In the genomic region with DNA sequence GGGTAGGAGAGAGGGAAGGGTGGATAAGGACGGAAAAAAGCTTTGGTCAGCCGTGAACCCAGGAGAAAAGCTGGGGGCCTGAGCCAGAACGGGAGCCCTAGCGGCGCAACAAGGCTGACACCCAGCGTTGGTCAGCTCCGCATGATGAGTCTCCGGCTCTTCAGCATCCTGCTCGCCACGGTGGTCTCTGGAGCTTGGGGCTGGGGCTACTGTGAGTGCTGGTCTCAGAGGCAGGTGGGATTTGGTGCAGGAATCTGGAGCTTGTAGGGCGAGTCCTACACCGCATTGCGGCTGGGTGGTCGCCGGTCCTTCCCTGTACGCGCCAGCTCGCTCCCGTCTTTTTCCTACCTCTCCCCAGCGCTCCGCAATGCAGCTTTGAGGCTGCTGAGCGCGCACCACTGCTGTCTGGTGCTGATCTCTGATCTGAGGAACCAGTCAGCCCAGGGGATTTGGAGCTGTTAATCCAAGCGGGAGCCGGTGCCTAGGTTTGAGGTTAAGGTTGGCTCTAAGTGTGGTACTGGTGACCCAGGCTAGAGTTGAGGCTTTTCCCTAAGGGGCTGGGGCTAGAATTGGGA, we compare ENCODE assay signal across 8 mouse cellular contexts. TPM values are rescaled to one million over a fixed set of nuclear protein-coding genes. Genes with fewer than 3 reads are reported as not detected.
DNase-seq lines count a peak whose midpoint lies in the region; ATAC-seq and TF ChIP-seq lines count a peak whose summit lies in the region.

No protein-coding gene starts in this region.

- H3K9me3 ChIP-seq in kidney, embryonic 15.5 days (replicated peaks) = no peaks in the 10 kb centered on the region
- no peaks in the 10 kb centered on the region for H3K9me3 ChIP-seq in forebrain, embryonic 13.5 days (replicated peaks)
- H3K9me3 ChIP-seq in intestine, postnatal 0 days (ENCODE audit: control insufficient read depth) = no peaks in the 10 kb centered on the region

- no peak for DNase-seq in kidney, adult 8-10 months
- DNase-seq in lung, postnatal 36 days = peak; percentile 32
- DNase-seq in ovary, adult 18-20 months (ENCODE audit: low spot score) = no peak
- DNase-seq in urinary bladder, postnatal 25 days (ENCODE audit: low spot score) = no peak

- peaks cover 73% of the 10 kb centered on the region for H3K4me1 ChIP-seq in kidney, embryonic 15.5 days
- peaks cover 2% of the 10 kb centered on the region; the same call in 1 of the 2 replicates for H3K4me1 ChIP-seq in bone marrow, adult 2 months (ENCODE audit: control insufficient read depth, insufficient read depth, low read length)
- H3K4me1 ChIP-seq in forebrain, embryonic 13.5 days = peaks cover 61% of the 10 kb centered on the region
- peaks cover 11% of the 10 kb centered on the region for H3K4me1 ChIP-seq in intestine, postnatal 0 days (replicated peaks; ENCODE audit: control insufficient read depth, insufficient read depth, low read length)

- H3K27ac ChIP-seq in kidney, embryonic 15.5 days = 0 out of 2 replicates have a peak overlapping the region, but pooled peaks have one; percentile 13
- H3K27ac ChIP-seq in bone marrow, adult 2 months (ENCODE audit: control insufficient read depth, insufficient read depth, low read depth, low read length, poor library complexity) = no peak overlapping the region
- no peak overlapping the region for H3K27ac ChIP-seq in forebrain, embryonic 13.5 days
- no peak overlapping the region for H3K27ac ChIP-seq in intestine, postnatal 0 days (ENCODE audit: low read depth, low read length)

- H3K36me3 ChIP-seq in kidney, embryonic 15.5 days = no peaks in the 10 kb centered on the region
- no peaks in the 10 kb centered on the region for H3K36me3 ChIP-seq in forebrain, embryonic 13.5 days (ENCODE audit: poor library complexity, severe bottlenecking)
- no peaks in the 10 kb centered on the region for H3K36me3 ChIP-seq in intestine, postnatal 0 days (ENCODE audit: control insufficient read depth, insufficient read depth)

- TF ChIP-seq POLR2A in bone marrow, adult 2 months (IDR thresholded peaks at IDR 0.05; ENCODE audit: borderline replicate concordance, control insufficient read depth, low read depth, low read length) = no peak

- H3K27me3 ChIP-seq in kidney, embryonic 15.5 days = peaks cover 47% of the 10 kb centered on the region
- peaks cover 70% of the 10 kb centered on the region for H3K27me3 ChIP-seq in forebrain, embryonic 13.5 days
- H3K27me3 ChIP-seq in intestine, postnatal 0 days (replicated peaks; ENCODE audit: control insufficient read depth, insufficient read depth, low read length) = peaks cover 16% of the 10 kb centered on the region

- 0 out of 2 replicates have a peak, but pooled peaks have one; percentile 13 for TF ChIP-seq CTCF in bone marrow, adult 2 months (IDR thresholded peaks at IDR 0.05; ENCODE audit: control insufficient read depth, insufficient read depth, low read length)
- peak; percentile 57 for TF ChIP-seq CTCF in intestine, postnatal 0 days (IDR thresholded peaks at IDR 0.05; ENCODE audit: low read depth)

- H3K4me3 ChIP-seq in kidney, embryonic 15.5 days (replicated peaks) = peak overlapping the region; percentile 39
- no peak overlapping the region for H3K4me3 ChIP-seq in bone marrow, adult 2 months (replicated peaks; ENCODE audit: control insufficient read depth, low read depth, low read length)
- peak overlapping the region; percentile 34 for H3K4me3 ChIP-seq in forebrain, embryonic 13.5 days
- H3K4me3 ChIP-seq in intestine, postnatal 0 days (ENCODE audit: low read depth, low read length) = peak overlapping the region; percentile 20; the same call in 1 of the 2 replicates

- 1% methylated on average over 25 of the region's 25 CpGs for WGBS in kidney, embryonic 15.5 days
- 5% methylated on average over 25 of the region's 25 CpGs for WGBS in bone marrow, adult 2 months
- 0% methylated on average over 23 of the region's 25 CpGs for WGBS in forebrain, embryonic 13.5 days
- 1% methylated on average over 25 of the region's 25 CpGs for WGBS in intestine, postnatal 0 days

- peak overlapping the region; percentile 94 for H3K4me2 ChIP-seq in kidney, embryonic 15.5 days
- peak overlapping the region; percentile 56 for H3K4me2 ChIP-seq in forebrain, embryonic 13.5 days
- peak overlapping the region; percentile 60 for H3K4me2 ChIP-seq in intestine, postnatal 0 days (replicated peaks; ENCODE audit: low read depth)

- no peak for ATAC-seq in kidney, embryonic 15.5 days (replicated peaks; ENCODE audit: low FRiP score)
- no peak for ATAC-seq in forebrain, embryonic 13.5 days
- no peak for ATAC-seq in intestine, postnatal 0 days

- peak overlapping the region; percentile 29; the same call in 1 of the 2 replicates for H3K9ac ChIP-seq in kidney, embryonic 15.5 days
- H3K9ac ChIP-seq in forebrain, embryonic 13.5 days = peak overlapping the region; percentile 51; the same call in 1 of the 2 replicates
- peak overlapping the region; percentile 42 for H3K9ac ChIP-seq in intestine, postnatal 0 days (ENCODE audit: low read depth, low read length)

RNA-seq across cellular contexts. Expression of a gene that starts 1.0 kb away (rescaled TPM):
- polyA plus RNA-seq in kidney, embryonic 15.5 days (2015; fragmentation: Nextera tagmentation; extraction: Ambion mirVana) = 0.78 and 0.82 TPM in 2 replicates
- polyA plus RNA-seq in bone marrow, adult 2 months (2011; ENCODE audit: insufficient read depth, insufficient read length, low replicate concordance, missing spikeins) = not detected in 2 replicates
- polyA plus RNA-seq in forebrain, embryonic 13.5 days (2015; fragmentation: Nextera tagmentation; extraction: Ambion mirVana) = 0.10 TPM in 1 of 2 replicates, not detected in the other
- 0.13 and 0.22 TPM in 2 replicates for polyA plus RNA-seq in intestine, postnatal 0 days (2015; fragmentation: Nextera tagmentation; extraction: Ambion mirVana)

RNA-seq across cellular contexts. Expression of a gene that starts 5.1 kb away (rescaled TPM):
- 17.0 and 18.6 TPM in 2 replicates for polyA plus RNA-seq in kidney, embryonic 15.5 days (2015; fragmentation: Nextera tagmentation; extraction: Ambion mirVana)
- polyA plus RNA-seq in bone marrow, adult 2 months (2011; ENCODE audit: insufficient read depth, insufficient read length, low replicate concordance, missing spikeins) = 2.0 and 2.1 TPM in 2 replicates
- polyA plus RNA-seq in forebrain, embryonic 13.5 days (2015; fragmentation: Nextera tagmentation; extraction: Ambion mirVana) = 4.5 and 6.4 TPM in 2 replicates
- 7.7 and 7.8 TPM in 2 replicates for polyA plus RNA-seq in intestine, postnatal 0 days (2015; fragmentation: Nextera tagmentation; extraction: Ambion mirVana)

RNA-seq across cellular contexts. Expression of a gene that starts 5.9 kb away (rescaled TPM):
- 1.9 and 2.0 TPM in 2 replicates for polyA plus RNA-seq in kidney, embryonic 15.5 days (2015; fragmentation: Nextera tagmentation; extraction: Ambion mirVana)
- 0.54 and 1.5 TPM in 2 replicates for polyA plus RNA-seq in bone marrow, adult 2 months (2011; ENCODE audit: insufficient read depth, insufficient read length, low replicate concordance, missing spikeins)
- polyA plus RNA-seq in forebrain, embryonic 13.5 days (2015; fragmentation: Nextera tagmentation; extraction: Ambion mirVana) = 0.36 and 0.42 TPM in 2 replicates
- 5.2 and 6.0 TPM in 2 replicates for polyA plus RNA-seq in intestine, postnatal 0 days (2015; fragmentation: Nextera tagmentation; extraction: Ambion mirVana)

RNA-seq across cellular contexts. Expression of a gene that starts 20.5 kb away (rescaled TPM):
- polyA plus RNA-seq in kidney, embryonic 15.5 days (2015; fragmentation: Nextera tagmentation; extraction: Ambion mirVana) = 3.8 and 4.2 TPM in 2 replicates
- 3.4 TPM in 1 of 2 replicates, not detected in the other for polyA plus RNA-seq in bone marrow, adult 2 months (2011; ENCODE audit: insufficient read depth, insufficient read length, low replicate concordance, missing spikeins)
- polyA plus RNA-seq in forebrain, embryonic 13.5 days (2015; fragmentation: Nextera tagmentation; extraction: Ambion mirVana) = 14.6 and 16.4 TPM in 2 replicates
- polyA plus RNA-seq in intestine, postnatal 0 days (2015; fragmentation: Nextera tagmentation; extraction: Ambion mirVana) = 2.5 and 2.8 TPM in 2 replicates

RNA-seq across cellular contexts. Expression of a gene that starts 50.1 kb away (rescaled TPM):
- polyA plus RNA-seq in kidney, embryonic 15.5 days (2015; fragmentation: Nextera tagmentation; extraction: Ambion mirVana) = 22.9 and 27.0 TPM in 2 replicates
- 21.2 and 35.8 TPM in 2 replicates for polyA plus RNA-seq in bone marrow, adult 2 months (2011; ENCODE audit: insufficient read depth, insufficient read length, low replicate concordance, missing spikeins)
- polyA plus RNA-seq in forebrain, embryonic 13.5 days (2015; fragmentation: Nextera tagmentation; extraction: Ambion mirVana) = 12.1 and 13.8 TPM in 2 replicates
- 9.8 and 10.8 TPM in 2 replicates for polyA plus RNA-seq in intestine, postnatal 0 days (2015; fragmentation: Nextera tagmentation; extraction: Ambion mirVana)
